Mouse (Mus musculus): ENCODE measurements around the gene A630001G21Rik.
"Not testable (repeated sequence)": the region's sequence is repeated elsewhere in the genome, so short reads cannot be mapped to it uniquely, and the experiment has no call there.

Gene A630001G21Rik

DNA sequence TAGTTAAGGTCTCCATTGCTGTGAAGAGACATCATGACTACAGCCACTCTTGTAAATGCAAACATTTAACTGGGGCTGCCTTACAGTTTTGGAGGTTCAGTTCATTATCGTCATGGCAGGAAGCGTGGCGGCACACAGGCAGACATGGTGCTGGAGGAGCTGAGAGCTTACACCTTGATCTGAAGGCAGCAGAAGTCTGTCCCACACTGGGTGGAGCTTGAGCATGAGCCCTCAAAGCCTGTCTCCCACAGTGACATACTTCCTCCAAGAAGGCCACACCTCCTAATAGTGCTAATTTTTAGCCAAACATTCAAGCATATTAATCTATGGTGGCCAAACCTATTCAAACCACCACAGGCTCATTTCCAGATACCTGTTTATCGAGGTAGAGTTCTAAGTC, at the start of gene A630001G21Rik:
TSS of gene A630001G21Rik (minus strand) at position 208 of the 400 bp plus-strand sequence.
- DNase-seq (ENCODE audit: low spot score in 2 of 2), result no peak

- no peak for DNase-seq (ENCODE audit: low spot score in 2 of 2)
These were observed 48.7 kb upstream of the A630001G21Rik start for GRCm38 (mm10) chr1:85827166-85827565.

DNA sequence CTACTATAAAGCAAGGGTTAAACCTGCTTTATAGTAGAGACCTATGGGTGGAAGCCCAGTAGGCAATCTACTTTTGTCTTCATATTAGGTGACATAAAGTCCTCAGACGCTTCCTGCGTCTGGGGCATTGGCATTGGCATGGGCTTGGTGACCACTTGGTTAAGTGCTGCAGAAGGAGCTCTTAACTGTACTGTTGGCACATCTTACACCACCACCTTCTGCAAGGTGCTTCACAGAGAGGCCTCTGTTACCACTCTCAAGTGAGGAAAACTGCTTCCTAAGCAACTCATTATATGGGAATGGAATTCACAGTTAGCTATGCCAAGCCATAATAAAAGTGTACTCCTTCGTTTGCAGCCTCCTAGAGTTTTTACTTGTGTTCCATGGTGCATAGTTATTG, 46.5 kb upstream of the A630001G21Rik start:
- DNase-seq (ENCODE audit: low spot score in 2 of 2), result no peak

DNA sequence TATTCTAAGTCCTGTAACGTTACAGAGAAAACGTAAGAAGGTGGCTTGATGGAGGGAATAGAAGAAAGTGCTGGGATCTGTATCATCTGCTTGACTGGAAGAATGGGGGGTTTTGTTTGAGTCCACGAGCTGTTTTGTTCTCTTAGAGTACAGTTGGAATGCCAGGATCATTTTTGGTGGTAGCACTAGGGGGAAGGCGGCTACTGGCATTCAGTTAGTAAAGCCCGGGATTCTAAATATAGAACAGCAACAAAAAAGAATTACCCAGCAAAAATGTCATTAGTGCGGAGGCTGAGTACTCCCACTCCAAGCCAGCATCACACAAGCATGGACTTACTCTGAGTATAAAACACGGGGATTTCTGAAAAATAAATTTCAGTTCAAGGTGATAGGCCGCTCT, 43.8 kb upstream of the A630001G21Rik start:
- no peak for DNase-seq (ENCODE audit: low spot score in 2 of 2)

DNA sequence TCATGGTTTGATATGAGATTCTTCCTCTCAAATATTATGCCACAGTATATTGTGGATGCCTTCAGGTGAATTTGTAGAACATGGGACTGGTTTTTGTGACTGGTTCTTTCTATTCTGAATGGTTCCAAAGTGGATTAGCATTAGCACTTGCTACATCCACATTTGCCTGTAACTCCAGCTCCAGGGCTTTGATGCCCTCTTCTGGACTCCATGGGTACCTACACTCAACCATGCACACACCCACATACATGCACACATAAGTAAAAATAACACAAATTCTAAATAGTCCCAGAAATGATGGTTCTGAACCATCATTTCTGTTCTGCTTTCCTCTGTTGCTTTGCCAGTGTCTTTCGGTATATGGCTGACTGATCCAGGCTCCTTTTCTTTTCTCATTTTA, 41.3 kb upstream of the A630001G21Rik start:
- DNase-seq (ENCODE audit: low spot score in 2 of 2), result no peak

GRCm38 (mm10) chr1:85818121-85818520, 39.7 kb upstream of the A630001G21Rik start:
- no peak for DNase-seq (ENCODE audit: low spot score in 2 of 2)

DNA sequence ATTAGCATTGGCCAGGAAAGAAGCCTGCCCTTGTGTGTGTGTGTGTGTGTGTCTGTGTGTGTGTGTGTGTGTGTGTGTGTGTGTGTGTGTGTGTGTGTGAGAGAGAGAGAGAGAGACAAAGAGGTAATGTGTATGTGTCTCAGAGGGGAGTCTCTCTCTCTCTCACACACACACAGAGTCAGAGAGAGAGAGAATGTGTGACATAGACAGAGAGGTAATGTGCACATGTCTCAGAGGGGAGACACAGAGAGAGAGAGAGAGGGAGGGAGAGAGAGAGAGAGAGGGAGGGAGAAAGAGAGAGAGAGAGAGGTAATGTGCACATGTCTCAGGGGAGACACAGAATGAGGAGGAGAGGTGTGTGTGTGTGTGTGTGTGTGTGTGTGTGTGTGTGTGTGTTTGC, 35.8 kb upstream of the A630001G21Rik start:
- DNase-seq (ENCODE audit: low spot score in 2 of 2), result not testable (repeated sequence)

DNA sequence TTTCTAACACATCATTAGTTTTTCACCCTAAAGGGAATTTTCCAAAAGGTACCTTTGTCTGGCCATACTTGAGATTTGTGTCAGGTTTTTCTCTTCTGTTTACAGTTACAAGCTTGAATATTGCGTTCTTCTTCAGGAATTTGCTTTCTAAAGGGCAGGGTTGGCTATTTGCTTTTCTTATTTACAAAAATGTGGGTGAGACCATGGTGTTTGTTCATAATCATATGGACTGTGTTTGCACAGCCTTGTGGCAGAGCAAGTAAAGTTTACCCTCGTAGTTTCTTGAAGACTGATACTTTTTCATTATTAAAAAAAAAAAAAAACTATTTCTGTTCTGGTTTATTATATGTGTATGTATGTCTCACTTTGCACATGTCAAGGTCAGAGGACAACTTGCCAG, 32.3 kb upstream of the A630001G21Rik start:
- no peak for DNase-seq (ENCODE audit: low spot score in 2 of 2)

DNA sequence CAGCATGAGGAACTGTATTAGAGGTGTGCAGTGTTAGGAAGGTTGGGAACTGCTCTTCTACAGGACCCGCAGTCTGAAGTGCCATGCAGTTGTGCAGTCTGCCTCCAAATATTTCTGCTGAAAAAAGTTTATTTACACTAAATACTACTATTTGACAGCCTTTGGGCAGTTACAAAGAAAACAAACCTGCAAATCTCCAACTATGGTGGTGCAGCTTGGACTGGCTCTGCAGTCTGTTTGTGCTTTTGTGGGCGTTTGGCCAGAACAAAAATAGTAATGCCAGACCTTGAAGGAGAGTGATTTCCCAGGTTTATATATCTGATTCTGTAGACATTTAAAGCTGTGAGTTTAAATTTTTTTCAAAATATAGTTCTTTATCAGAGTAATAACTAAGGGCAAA, 31.9 kb upstream of the A630001G21Rik start:
- no peak for DNase-seq (ENCODE audit: low spot score in 2 of 2)

- DNase-seq (ENCODE audit: low spot score in 2 of 2), result no peak
These were observed 30.8 kb upstream of the A630001G21Rik start for GRCm38 (mm10) chr1:85809256-85809655.

DNA sequence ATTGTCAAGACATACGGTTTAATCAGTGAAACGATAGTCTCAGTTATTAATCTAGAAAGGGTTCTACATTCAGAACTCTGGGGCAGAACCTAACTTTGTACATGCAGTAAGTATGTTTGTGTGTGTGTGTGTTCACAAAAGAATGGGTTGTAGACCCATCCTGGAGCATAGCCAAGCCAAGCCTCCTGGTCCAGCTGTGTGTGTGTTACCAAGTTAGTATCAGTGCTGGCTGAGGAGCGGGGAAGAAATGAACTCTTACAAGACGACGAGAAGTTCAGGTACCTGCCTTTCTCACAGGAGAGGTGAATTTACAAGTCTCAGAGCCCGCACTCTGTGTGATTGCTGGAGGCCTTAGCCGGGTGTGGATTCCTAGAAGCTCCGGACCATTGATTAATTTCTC, 26.1 kb upstream of the A630001G21Rik start:
- DNase-seq (ENCODE audit: low spot score in 2 of 2), result no peak

DNA sequence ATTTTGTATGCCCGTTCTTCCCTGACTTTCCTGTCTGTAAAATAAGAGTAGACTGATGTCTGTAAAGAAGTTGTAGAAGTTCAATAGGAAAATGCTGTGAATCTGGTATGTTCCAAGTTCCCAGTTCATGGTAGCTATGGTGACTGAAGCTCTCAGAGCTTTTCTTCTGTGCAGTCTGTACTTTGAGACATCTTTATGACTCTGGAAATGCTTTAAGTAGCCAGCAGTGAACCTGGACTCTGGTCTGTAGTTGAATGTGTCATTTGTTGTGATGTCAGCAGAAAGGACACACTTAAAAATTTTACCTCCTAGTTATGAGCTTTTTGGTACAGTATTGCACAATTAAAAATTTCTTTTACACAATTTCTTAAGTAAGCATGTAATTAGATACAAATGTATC, 24.1 kb upstream of the A630001G21Rik start:
- DNase-seq (ENCODE audit: low spot score in 2 of 2), result no peak

- no peak for DNase-seq (ENCODE audit: low spot score in 2 of 2)
These were observed 21.3 kb upstream of the A630001G21Rik start for GRCm38 (mm10) chr1:85799776-85800175.

DNA sequence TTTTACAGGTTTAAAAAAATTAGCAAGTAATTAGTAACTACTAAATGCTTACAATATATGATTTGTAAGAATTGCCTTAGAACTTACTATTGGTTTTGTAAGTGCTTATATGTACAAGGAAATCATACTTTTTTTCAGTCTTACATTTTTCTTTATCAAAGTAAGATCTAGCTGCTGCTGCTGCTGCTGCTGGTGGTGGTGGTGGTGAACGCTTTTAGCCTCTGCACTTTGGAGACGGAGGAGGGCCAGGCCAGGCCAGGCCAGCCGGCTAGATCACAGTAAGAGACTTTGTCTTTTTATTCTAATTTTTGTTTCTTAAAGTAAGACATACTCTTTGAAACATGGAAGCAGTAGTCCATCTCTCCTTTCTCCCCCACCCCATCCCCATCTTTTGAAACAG, 16.8 kb upstream of the A630001G21Rik start:
- DNase-seq (ENCODE audit: low spot score in 2 of 2), result no peak

DNA sequence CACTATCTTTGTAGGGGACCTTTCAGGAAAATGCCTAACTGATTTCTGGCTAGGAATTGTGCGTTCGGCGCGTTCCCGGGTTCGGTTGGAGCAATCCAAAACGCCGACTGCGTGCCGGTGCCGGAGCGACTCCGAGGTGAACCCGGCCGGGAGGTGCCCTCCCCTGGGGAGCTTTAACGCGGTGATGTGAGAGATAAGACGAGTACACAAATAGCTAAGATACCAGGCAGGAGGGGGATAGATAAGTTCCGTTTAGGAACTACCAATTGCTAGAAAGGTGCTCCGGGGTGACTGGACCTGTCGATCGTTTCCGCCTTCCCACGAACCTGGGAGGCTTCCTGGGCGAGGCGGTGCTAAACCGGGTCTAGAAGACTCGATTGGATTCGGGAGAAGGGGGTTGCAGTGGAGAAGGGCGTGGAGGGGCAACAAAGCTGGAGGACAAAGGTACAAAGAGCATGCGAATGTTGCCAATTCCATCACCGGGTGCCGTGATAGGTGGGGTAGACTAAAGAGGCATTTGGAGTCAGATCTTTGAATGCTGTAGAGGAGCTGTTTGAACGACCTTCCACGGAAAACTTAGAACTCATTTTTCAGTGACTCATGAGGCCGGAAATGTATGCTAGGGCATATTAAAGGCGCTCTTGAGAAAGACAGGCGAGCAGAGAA, 15.8 kb upstream of the A630001G21Rik start:
- peak; percentile 27 to 34 for DNase-seq (ENCODE audit: low spot score in 2 of 2)

- peak; percentile 78 to 91 for DNase-seq (ENCODE audit: low spot score in 2 of 2)
These were observed 15.0 kb upstream of the A630001G21Rik start, which contains the start of gene Cab39 for GRCm38 (mm10) chr1:85793208-85794105. Gene Cab39 (plus strand): TSS chr1:85793441.

- DNase-seq (ENCODE audit: low spot score in 2 of 2), result no peak
These were observed 13.0 kb upstream of the A630001G21Rik start for GRCm38 (mm10) chr1:85791476-85791875.

DNA sequence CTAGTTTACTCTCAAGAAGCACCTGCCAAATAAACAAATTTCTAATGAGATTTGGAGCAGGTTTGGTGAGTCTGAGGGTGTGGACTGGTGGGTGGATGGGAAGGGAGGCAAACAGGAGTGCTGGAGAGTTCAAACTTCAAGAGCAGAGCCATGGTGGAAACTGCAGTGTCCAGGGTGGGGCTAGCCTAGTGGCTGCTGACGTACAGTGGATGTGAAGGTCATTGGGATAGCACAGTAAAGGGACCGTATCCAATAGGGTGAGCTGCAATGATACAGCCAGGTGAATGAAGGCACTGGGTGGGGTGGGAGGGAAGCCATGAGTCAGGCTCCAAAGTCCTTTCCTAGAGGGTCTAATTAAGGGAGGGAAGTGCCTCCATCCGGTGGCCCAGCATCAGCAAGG, 12.1 kb upstream of the A630001G21Rik start:
- DNase-seq (ENCODE audit: low spot score in 2 of 2), result no peak

- no peak for DNase-seq (ENCODE audit: low spot score in 2 of 2)
These were observed 1.2 kb upstream of the A630001G21Rik start for GRCm38 (mm10) chr1:85779428-85780180.

GRCm38 (mm10) chr1:85779012-85779411, 569 bp upstream of the A630001G21Rik start:
- DNase-seq (ENCODE audit: low spot score in 2 of 2), result no peak

- no peak for DNase-seq (ENCODE audit: low spot score in 2 of 2)
These were observed 2.3 kb downstream of the A630001G21Rik start for GRCm38 (mm10) chr1:85776154-85776553.

DNA sequence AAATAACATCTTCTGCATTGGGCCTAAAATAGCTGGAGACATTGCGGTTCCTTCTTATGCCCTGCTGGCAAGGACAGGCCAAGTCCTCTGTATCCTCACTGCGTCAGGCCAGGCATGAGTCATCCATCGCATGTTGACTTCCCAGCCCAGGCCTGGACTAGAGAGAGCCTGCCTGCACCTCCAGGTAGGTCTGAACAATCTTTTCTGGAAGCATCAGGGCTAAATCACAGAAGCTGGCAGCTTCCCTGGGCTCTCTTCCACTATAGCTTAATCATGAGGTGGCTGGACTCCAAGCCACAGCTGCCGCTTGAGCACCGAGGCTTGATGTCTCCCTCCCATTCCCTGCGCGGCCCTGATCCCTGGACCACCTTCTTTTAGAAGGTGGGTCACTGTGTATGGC, 3.3 kb downstream of the A630001G21Rik start:
- DNase-seq (ENCODE audit: low spot score in 2 of 2), result no peak
